Mouse (Mus musculus): ENCODE results near the gene Ifit3.
"Not testable (repeated sequence)": the region's sequence is repeated elsewhere in the genome, so short reads cannot be mapped to it uniquely, and the experiment has no call there.

The Ifit3 gene

GRCm38 (mm10) chr19:34583126-34583766, at the start of gene Ifit3:
Gene Ifit3, plus strand, starts transcription at chr19:34583531.
- not testable (repeated sequence) for DNase-seq (ENCODE audit: low spot score in 2 of 2)

- no peak for DNase-seq (ENCODE audit: low spot score in 2 of 2)
Observed at GRCm38 (mm10) chr19:34539422-34539821, 43.9 kb upstream of the Ifit3 start.

- DNase-seq (ENCODE audit: low spot score in 2 of 2): no peak
Observed at GRCm38 (mm10) chr19:34546211-34546610, 37.1 kb upstream of the Ifit3 start.

- DNase-seq (ENCODE audit: low spot score in 2 of 2): peak; percentile 74 to 89
Observed at GRCm38 (mm10) chr19:34547976-34548375, 35.4 kb upstream of the Ifit3 start.

- DNase-seq (ENCODE audit: low spot score in 2 of 2): no peak
Observed at GRCm38 (mm10) chr19:34550205-34550533, 33.2 kb upstream of the Ifit3 start.

- DNase-seq (ENCODE audit: low spot score in 2 of 2): peak; percentile 74 to 75
Observed at GRCm38 (mm10) chr19:34550534-34551223, 32.7 kb upstream of the Ifit3 start, which contains the start of gene Ifit2. Gene Ifit2, plus strand, starts transcription at chr19:34550694.

- peak in 1 of 2 experiments; percentile 28 for DNase-seq (ENCODE audit: low spot score in 2 of 2)
Observed at GRCm38 (mm10) chr19:34551981-34552380, 31.4 kb upstream of the Ifit3 start.

GRCm38 (mm10) chr19:34553021-34553420, 30.3 kb upstream of the Ifit3 start:
- no peak for DNase-seq (ENCODE audit: low spot score in 2 of 2)

GRCm38 (mm10) chr19:34553522-34553921, 29.8 kb upstream of the Ifit3 start:
- no peak for DNase-seq (ENCODE audit: low spot score in 2 of 2)

GRCm38 (mm10) chr19:34554061-34554460, 29.3 kb upstream of the Ifit3 start:
- DNase-seq (ENCODE audit: low spot score in 2 of 2): no peak

GRCm38 (mm10) chr19:34556621-34557020, 26.7 kb upstream of the Ifit3 start:
- no peak for DNase-seq (ENCODE audit: low spot score in 2 of 2)

GRCm38 (mm10) chr19:34562556-34562955, 20.8 kb upstream of the Ifit3 start:
- DNase-seq (ENCODE audit: low spot score in 2 of 2): no peak

GRCm38 (mm10) chr19:34566178-34566784, 17.1 kb upstream of the Ifit3 start:
- no peak for DNase-seq (ENCODE audit: low spot score in 2 of 2)

- no peak for DNase-seq (ENCODE audit: low spot score in 2 of 2)
Observed at GRCm38 (mm10) chr19:34568988-34569895, 14.1 kb upstream of the Ifit3 start.

GRCm38 (mm10) chr19:34569896-34570476, 13.3 kb upstream of the Ifit3 start:
- no peak for DNase-seq (ENCODE audit: low spot score in 2 of 2)

- no peak for DNase-seq (ENCODE audit: low spot score in 2 of 2)
Observed at GRCm38 (mm10) chr19:34571080-34571479, 12.3 kb upstream of the Ifit3 start.

- DNase-seq (ENCODE audit: low spot score in 2 of 2): no peak
Observed at GRCm38 (mm10) chr19:34573650-34574049, 9.7 kb upstream of the Ifit3 start.

GRCm38 (mm10) chr19:34577121-34577520, 6.2 kb upstream of the Ifit3 start:
- DNase-seq (ENCODE audit: low spot score in 2 of 2): no peak

GRCm38 (mm10) chr19:34582696-34583095, 635 bp upstream of the Ifit3 start:
- DNase-seq (ENCODE audit: low spot score in 2 of 2): not testable (repeated sequence)

GRCm38 (mm10) chr19:34585740-34586458, 2.6 kb downstream of the Ifit3 start:
- not testable (repeated sequence) for DNase-seq (ENCODE audit: low spot score in 2 of 2)
